Mouse (Mus musculus) lung, adult 2 months (tissue): Measurements from ENCODE around the gene Bptf.

ENCODE experiments used
- CTCF ChIP-seq: fragments of 200-500 bp; IDR thresholded peaks from 2 replicates; pipeline ENCODE4 v1.5.1; 2011; ENCODE audit warnings: mild to moderate bottlenecking, low read length, control low read depth; ENCODE audit not compliant: insufficient read depth
- POLR2A ChIP-seq: fragments of 200-500 bp; IDR thresholded peaks from 2 replicates; pipeline ENCODE4 v1.6.1; 2011; ENCODE audit warnings: low read depth, mild to moderate bottlenecking, control low read depth, low read length, borderline replicate concordance; ENCODE audit errors: extremely low read depth

DNA sequence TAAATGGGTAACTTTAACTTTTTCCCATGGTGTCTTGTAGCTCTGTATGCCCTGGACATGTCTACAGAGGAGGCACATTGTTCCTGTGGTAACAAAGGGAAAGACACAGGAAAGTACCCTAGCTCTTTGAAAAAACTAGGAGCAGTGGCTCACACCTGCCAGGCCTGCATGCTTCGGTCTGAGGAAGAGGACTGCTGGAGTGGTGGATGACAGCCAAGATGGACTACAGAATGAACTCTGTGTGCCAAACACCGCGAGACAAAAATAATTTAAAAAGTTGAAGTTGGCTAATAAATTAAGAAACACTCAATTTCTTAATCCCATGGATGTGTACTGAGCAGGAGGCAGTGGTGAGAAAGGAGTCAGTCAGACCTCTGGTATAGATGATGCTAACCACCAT lies 90.5 kb downstream of the Bptf start:
- TF ChIP-seq POLR2A (no peak), CTCF (no peak)
